Mouse (Mus musculus) left cerebral cortex, adult 9 months (tissue): ENCODE measurements around the gene M1ap.

ENCODE experiments used
- DNase-seq, 2 experiments: peaks; one replicate each; pipeline ENCODE4 v3.0.0; 2022; ENCODE audit warnings: low spot score in 2 of 2

The M1ap gene

DNA sequence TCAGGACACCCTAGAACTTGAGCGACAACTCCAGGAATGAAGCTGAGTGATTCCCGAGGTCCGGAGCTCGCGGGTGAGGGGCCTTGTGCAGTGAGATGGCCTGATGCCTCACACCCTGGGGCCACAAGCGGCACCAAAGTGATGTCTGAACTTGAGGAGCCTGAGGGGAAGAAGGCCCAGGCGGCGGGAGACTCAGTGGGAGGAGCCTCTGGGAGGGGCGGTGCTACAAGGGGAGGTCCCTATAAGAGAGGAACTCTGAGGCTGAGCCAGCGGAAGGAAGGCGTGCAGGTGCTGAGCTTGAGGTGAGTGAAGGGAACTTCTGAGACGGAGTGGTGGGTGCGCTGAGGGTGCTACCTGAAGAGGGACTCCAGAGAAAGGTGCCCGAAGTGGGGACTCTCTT lies at the start of gene M1ap:
Gene M1ap (plus strand): TSS at position 252 of the 400 bp plus-strand sequence.
- DNase-seq: no peak

DNA sequence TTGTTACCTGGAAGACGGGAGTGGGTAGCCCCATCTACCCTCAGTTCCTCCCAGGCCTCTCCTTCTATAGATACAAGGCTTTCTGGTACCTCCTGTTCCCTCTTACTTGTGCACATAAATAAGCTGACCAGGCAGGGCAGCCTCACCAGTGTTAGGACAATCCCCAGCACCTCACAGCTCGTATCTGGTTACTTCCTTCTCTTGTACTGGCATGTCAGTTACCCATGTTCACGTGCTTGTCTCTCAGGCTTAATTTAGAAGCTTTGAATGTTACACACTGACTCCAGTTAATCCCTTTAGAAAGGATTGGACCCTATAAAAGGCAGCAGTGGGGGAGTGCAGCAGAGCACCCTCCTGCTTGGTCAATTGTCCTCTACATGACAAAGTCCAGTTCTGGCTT lies 49.4 kb upstream of the M1ap start:
- DNase-seq: no peak

- no peak for DNase-seq
These were observed 48.5 kb upstream of the M1ap start for GRCm38 (mm10) chr6:82898227-82898626.

- DNase-seq: no peak
These were observed 48.0 kb upstream of the M1ap start for GRCm38 (mm10) chr6:82898745-82899144.

- no peak for DNase-seq
These were observed 44.1 kb upstream of the M1ap start for GRCm38 (mm10) chr6:82902559-82902958.

DNA sequence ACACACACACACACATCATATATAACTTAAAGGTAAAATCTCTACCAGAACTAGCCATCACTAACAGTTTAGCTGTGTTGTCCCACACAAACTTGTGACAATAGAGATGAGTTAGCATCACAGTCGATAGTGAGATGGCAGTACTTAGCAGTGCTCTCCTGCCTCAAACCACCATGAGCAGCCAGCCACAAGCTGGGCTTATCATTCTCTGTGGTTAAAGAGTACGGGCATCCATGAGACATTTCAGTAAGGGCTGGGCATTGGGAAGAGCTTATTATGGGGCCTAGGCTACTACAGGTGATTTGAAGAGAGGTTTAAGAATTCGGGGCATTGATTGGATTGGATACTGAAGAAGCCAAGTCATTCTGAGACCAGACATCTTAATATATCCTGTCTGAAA lies 39.7 kb upstream of the M1ap start:
- DNase-seq: no peak

DNA sequence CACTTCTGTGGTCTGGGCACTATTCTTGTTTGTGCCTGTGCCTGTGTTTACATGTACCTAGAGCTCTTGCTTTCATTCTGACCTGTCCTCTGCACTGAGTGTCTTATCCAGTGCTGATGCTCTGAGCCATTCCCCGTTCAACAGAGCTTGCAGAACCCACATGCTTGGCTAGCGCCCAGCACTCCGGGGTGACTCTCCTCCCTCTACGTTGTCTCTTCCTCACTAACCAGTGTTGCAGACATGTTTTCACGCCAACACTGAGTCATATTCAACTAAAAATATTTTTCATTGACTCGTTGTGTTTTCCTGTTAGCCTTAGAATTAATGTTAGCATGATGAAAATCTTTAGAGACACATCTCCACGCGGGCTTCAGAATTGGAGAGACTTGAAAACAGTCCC lies 38.7 kb upstream of the M1ap start:
- DNase-seq: peak in 1 of 2 experiments; percentile 28

GRCm38 (mm10) chr6:82909136-82909855 lies 37.4 kb upstream of the M1ap start:
- DNase-seq: peak in 1 of 2 experiments; percentile 59

DNA sequence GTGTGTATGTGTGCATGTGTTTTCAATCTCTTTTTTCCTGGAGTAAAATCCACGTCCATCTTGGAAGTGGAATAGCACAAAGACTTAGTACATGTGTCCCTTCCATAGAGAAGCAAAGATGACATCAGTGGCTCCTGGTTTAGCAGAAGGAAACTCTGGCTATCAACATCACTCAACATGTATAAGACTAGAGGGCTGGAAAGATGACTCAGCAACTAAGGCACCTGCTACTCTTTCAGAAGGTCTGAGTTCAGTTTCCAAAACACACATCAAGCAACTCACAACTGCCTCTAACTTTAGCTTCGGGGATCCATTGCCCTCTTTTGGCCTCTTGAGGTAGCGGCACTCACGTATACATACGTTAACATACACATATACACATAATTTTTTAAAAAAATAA lies 35.4 kb upstream of the M1ap start:
- DNase-seq: no peak

- DNase-seq: no peak
These were observed 33.1 kb upstream of the M1ap start for GRCm38 (mm10) chr6:82913336-82914247.

DNA sequence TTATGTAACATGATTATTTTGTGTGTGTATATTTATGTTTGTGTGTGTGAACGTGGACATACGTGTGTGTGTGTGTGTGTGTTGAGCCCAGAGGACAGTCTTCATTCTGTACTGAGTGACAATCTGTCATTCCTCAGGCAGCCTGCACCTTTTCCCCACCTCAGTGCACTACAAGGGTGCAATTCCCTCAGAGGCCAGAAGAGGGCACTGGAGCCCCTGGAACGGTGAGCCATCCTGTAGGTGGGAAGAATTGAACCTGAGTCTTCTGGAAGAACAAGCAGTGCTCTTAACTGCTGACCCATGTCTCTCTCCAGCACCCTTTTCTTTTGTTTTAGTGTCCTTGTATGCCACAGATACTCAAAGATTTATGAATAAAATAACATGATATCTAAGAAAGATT lies 30.8 kb upstream of the M1ap start:
- peak in 1 of 2 experiments; percentile 61 for DNase-seq

DNA sequence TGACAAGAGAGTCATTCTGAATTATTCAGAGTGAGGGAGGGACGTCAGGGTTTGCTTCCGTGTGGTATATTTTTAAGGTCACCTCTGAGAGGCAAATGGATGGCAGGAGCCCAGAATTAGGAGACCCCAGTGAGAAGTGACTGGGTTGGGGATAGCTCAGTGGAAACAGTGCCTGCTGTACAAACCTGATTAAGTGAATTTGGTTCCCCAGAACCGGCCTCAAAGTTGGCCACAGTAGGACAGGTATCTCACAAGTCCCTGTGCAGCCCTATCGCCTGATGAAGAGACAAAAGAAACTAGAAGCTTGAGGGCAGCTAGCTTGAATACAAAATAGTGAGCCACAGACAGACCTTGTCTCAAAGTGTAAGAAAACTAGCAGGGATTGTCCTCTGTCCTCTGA lies 30.2 kb upstream of the M1ap start:
- DNase-seq: no peak

GRCm38 (mm10) chr6:82917076-82917777 lies 29.5 kb upstream of the M1ap start:
- DNase-seq: peak in 1 of 2 experiments; percentile 63

GRCm38 (mm10) chr6:82917778-82918129 lies 28.9 kb upstream of the M1ap start:
- DNase-seq: peak in 1 of 2 experiments; percentile 64

DNA sequence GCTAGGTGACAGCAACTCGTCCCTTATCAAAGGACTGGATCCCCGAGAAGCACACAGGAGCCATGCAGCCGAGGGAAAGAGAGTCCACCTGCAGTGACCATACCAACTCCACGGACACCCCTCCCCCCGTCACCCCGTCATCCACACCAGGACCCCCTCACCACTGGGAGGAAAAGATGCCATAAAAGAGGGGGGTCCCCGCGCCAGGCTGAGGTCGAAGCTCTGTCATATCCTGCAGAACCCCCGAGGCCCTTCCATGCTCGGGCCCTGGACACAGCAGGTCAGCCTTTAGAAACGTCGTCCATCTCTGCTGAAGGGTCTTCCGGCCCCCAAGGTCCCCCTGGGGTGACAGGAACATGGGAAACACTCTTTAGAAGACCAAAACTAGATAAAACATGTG lies 28.3 kb upstream of the M1ap start:
- DNase-seq: no peak

DNA sequence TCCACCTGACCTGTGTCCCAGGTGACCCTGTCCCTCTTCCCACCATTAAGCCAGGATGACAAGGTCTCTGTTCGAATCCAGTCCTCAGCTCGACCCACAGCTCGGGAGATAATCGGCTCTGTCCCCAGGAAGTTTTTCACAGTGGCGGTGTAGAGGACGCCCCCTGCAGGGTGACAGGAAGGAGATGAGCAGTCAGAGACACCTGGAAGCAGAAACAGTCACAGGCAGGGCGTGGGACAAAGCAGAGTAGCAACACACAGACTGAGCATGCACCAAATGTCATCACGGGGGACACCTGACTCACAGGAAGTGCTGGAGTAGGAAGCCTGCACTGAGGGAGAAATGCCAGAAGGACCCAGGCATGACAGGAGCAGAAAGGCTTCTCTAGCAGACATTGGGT lies 27.2 kb upstream of the M1ap start:
- DNase-seq: no peak

- DNase-seq: no peak
These were observed 25.1 kb upstream of the M1ap start for GRCm38 (mm10) chr6:82921426-82922224.

DNA sequence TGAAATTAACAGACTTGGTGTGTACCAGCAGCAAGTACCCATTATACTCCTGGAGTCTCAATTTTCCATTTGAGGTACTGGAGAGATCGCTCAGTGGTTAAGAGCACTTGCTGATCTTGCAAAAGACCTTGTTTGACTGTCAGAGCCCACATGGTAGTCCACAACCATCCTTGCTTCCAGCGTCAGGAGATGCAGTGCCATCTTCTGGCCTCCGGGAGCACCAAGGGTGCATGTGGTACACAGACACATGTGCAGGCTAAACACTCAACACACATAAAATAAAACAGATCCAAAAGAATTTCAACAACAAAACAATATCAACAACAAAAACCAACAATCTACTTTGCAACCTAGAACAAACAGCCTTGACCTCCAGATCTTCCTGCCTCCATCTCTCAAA lies 21.7 kb upstream of the M1ap start:
- no peak for DNase-seq

GRCm38 (mm10) chr6:82926106-82926505 lies 20.6 kb upstream of the M1ap start:
- no peak for DNase-seq

GRCm38 (mm10) chr6:82926528-82926927 lies 20.2 kb upstream of the M1ap start:
- no peak for DNase-seq

- DNase-seq: no peak
These were observed 19.1 kb upstream of the M1ap start for GRCm38 (mm10) chr6:82927617-82928016.
